Mouse (Mus musculus): Measurements from ENCODE around the gene Fli1. TPM values are rescaled to one million over a fixed set of nuclear protein-coding genes. Genes with fewer than 3 reads are reported as not detected.

Fli1 gene
- total and polyA plus RNA-seq, 3 experiments: 13.8 to 171 (median 24.3) TPM

- TF ChIP-seq USF2 (IDR thresholded peaks at IDR 0.05; ENCODE audit: borderline replicate concordance in 1 of 2, insufficient read depth in 1 of 2, low read depth in 1 of 2, low read length in 2 of 2) (peak in 1 of 2 experiments; percentile 56; a peak in 1 of 4 replicates), TCF12 (IDR thresholded peaks at IDR 0.05; ENCODE audit: low read depth, low read length) (no peak), EP300 (IDR thresholded peaks at IDR 0.05; ENCODE audit: low read depth in 1 of 2, low read length in 2 of 2) (no peak), ZKSCAN1 (IDR thresholded peaks at IDR 0.05; ENCODE audit: low read depth, low read length) (no peak), SIN3A (IDR thresholded peaks at IDR 0.05; ENCODE audit: low read length) (no peak), TAL1 (IDR thresholded peaks at IDR 0.05; ENCODE audit: low read length) (no peak), SMC3 (IDR thresholded peaks at IDR 0.05; ENCODE audit: low read depth, low read length) (no peak), E2F4 (IDR thresholded peaks at IDR 0.05; ENCODE audit: borderline replicate concordance, low read depth, low read length) (no peak), USF1 (IDR thresholded peaks at IDR 0.05; ENCODE audit: low read depth, low read length) (peak; percentile 76)
- Histone ChIP-seq H3K4me3 (ENCODE audit: control insufficient read depth in 1 of 2, insufficient read depth in 1 of 2, low read depth in 2 of 2, low read length in 2 of 2) (no peak overlapping the region), H3K36me3 (ENCODE audit: control insufficient read depth in 1 of 2, insufficient read depth in 2 of 2, low read length in 2 of 2) (peaks cover 5 to 19% of the 10 kb centered on the region in 2 experiments; a peak in 3 of 4 replicates), H3K27ac (ENCODE audit: control insufficient read depth, low read depth, low read length) (no peak overlapping the region), H3K27me3 (ENCODE audit: control insufficient read depth in 1 of 2, insufficient read depth in 2 of 2, low read length in 2 of 2) (no peaks in the 10 kb centered on the region), H3K9ac (ENCODE audit: control insufficient read depth, low read depth, low read length, poor library complexity, severe bottlenecking) (no peak overlapping the region), H3K79me2 (ENCODE audit: control insufficient read depth, insufficient read depth, low read length, poor library complexity) (peaks cover 55% of the 10 kb centered on the region), H3K9me3 (replicated peaks; ENCODE audit: insufficient read depth, low read length) (no peaks in the 10 kb centered on the region), H3K4me1 (ENCODE audit: control insufficient read depth in 1 of 2, insufficient read depth in 2 of 2, low read length in 2 of 2) (peaks cover 7 to 17% of the 10 kb centered on the region in 2 experiments; a peak in 3 of 4 replicates)
- DNase-seq (ENCODE audit: low read depth, low spot score): no peak
Observed at GRCm38 (mm10) chr9:32531588-32531987, 11.1 kb downstream of the Fli1 start.

DNA sequence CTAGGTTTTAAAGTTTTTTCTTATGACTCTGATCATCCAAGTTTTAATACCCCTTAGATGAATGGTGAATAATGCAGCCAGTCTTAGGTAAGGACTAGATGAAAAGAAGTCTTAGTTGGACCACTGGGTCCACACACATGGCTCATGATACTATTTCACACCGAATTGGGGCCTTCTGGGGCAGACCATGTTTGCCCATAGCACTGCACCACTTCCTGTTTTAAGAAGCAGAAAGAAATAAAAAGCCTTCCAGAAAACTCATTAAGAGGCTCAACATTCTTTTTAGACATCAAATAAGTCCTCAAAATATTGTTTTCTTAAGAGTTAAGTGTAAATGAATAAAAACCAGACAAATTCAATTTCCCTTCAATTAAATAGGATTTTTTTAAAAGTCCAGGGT, 11.7 kb downstream of the Fli1 start:
- no peak for DNase-seq (ENCODE audit: low read depth, low spot score)
- H3K9ac ChIP-seq (ENCODE audit: control insufficient read depth, low read depth, low read length, poor library complexity, severe bottlenecking): no peak overlapping the region
- H3K27me3 ChIP-seq (ENCODE audit: control insufficient read depth in 1 of 2, insufficient read depth in 2 of 2, low read length in 2 of 2): no peaks in the 10 kb centered on the region
- H3K79me2 ChIP-seq (ENCODE audit: control insufficient read depth, insufficient read depth, low read length, poor library complexity): peaks cover 55% of the 10 kb centered on the region
- TF ChIP-seq MAFK (IDR thresholded peaks at IDR 0.05; ENCODE audit: borderline replicate concordance, low read depth, low read length): no peak
- no peak for TF ChIP-seq CTCF (IDR thresholded peaks at IDR 0.05 in 2 of 3, conservative IDR thresholded peaks at IDR 0.05 in 1 of 3; ENCODE audit: control insufficient read depth in 1 of 3, insufficient read depth in 1 of 3, low read depth in 2 of 3, low read length in 3 of 3, poor library complexity in 1 of 3, severe bottlenecking in 1 of 3)
- no peak for TF ChIP-seq MYB (IDR thresholded peaks at IDR 0.05; ENCODE audit: low read depth, low read length)
- no peaks in the 10 kb centered on the region for H3K9me3 ChIP-seq (replicated peaks; ENCODE audit: insufficient read depth, low read length)
- H3K4me1 ChIP-seq (ENCODE audit: control insufficient read depth in 1 of 2, insufficient read depth in 2 of 2, low read length in 2 of 2): peaks cover 7 to 17% of the 10 kb centered on the region in 2 experiments; a peak in 3 of 4 replicates
- H3K4me3 ChIP-seq (ENCODE audit: control insufficient read depth in 1 of 2, insufficient read depth in 1 of 2, low read depth in 2 of 2, low read length in 2 of 2): no peak overlapping the region
- H3K36me3 ChIP-seq (ENCODE audit: control insufficient read depth in 1 of 2, insufficient read depth in 2 of 2, low read length in 2 of 2): peaks cover 3 to 19% of the 10 kb centered on the region in 2 experiments; a peak in 3 of 4 replicates
- H3K27ac ChIP-seq (ENCODE audit: control insufficient read depth, low read depth, low read length): no peak overlapping the region

DNA sequence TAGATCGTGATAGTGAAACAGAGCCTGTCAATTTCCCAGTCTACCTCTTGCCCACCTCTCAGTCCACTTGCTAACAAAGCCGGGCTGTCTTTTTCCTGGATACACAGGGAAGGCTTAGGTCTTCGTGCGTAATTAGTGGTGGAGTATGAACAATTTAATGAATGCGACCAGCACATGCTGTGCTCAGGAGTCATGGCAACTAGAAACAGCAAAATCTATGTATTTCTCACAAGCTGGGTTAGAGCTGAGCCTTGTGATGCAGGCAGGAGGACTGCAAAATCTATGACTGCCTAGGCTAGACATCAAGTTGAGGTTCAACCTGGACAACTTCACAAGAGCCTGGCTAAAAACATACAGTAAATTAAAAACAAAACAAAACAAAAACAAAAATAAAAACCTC, 12.5 kb downstream of the Fli1 start:
- Histone ChIP-seq H3K36me3 (ENCODE audit: control insufficient read depth in 1 of 2, insufficient read depth in 2 of 2, low read length in 2 of 2) (peaks cover 3 to 19% of the 10 kb centered on the region in 2 experiments; a peak in 3 of 4 replicates), H3K9ac (ENCODE audit: control insufficient read depth, low read depth, low read length, poor library complexity, severe bottlenecking) (no peak overlapping the region), H3K79me2 (ENCODE audit: control insufficient read depth, insufficient read depth, low read length, poor library complexity) (peaks cover 47% of the 10 kb centered on the region), H3K27me3 (ENCODE audit: control insufficient read depth in 1 of 2, insufficient read depth in 2 of 2, low read length in 2 of 2) (no peaks in the 10 kb centered on the region), H3K9me3 (replicated peaks; ENCODE audit: insufficient read depth, low read length) (no peaks in the 10 kb centered on the region), H3K4me3 (ENCODE audit: control insufficient read depth in 1 of 2, insufficient read depth in 1 of 2, low read depth in 2 of 2, low read length in 2 of 2) (no peak overlapping the region), H3K27ac (ENCODE audit: control insufficient read depth, low read depth, low read length) (no peak overlapping the region), H3K4me1 (ENCODE audit: control insufficient read depth in 1 of 2, insufficient read depth in 2 of 2, low read length in 2 of 2) (peaks cover 7 to 17% of the 10 kb centered on the region in 2 experiments; a peak in 3 of 4 replicates)
- TF ChIP-seq TBP (IDR thresholded peaks at IDR 0.05; ENCODE audit: low read depth, low read length) (no peak), CHD2 (IDR thresholded peaks at IDR 0.05; ENCODE audit: low read length) (no peak), NRF1 (IDR thresholded peaks at IDR 0.05; ENCODE audit: insufficient read depth, low read depth, low read length, poor library complexity, severe bottlenecking) (no peak), JUND (IDR thresholded peaks at IDR 0.05; ENCODE audit: low read depth, low read length) (no peak), TAL1 (IDR thresholded peaks at IDR 0.05; ENCODE audit: low read length) (no peak), NELFE (IDR thresholded peaks at IDR 0.05; ENCODE audit: low read depth, low read length) (no peak), HCFC1 (IDR thresholded peaks at IDR 0.05; ENCODE audit: low read depth, low read length) (no peak), SMC3 (IDR thresholded peaks at IDR 0.05; ENCODE audit: low read depth, low read length) (no peak), USF2 (IDR thresholded peaks at IDR 0.05; ENCODE audit: borderline replicate concordance in 1 of 2, insufficient read depth in 1 of 2, low read depth in 1 of 2, low read length in 2 of 2) (no peak), MAFK (IDR thresholded peaks at IDR 0.05; ENCODE audit: borderline replicate concordance, low read depth, low read length) (no peak), POLR2A (IDR thresholded peaks at IDR 0.05; ENCODE audit: control insufficient read depth in 1 of 2, insufficient read depth in 1 of 2, low read depth in 1 of 2, low read length in 2 of 2, poor library complexity in 1 of 2) (no peak), ELF1 (IDR thresholded peaks at IDR 0.05; ENCODE audit: low read depth, low read length) (no peak), RAD21 (IDR thresholded peaks at IDR 0.05; ENCODE audit: low read depth, low read length) (no peak), USF1 (IDR thresholded peaks at IDR 0.05; ENCODE audit: low read depth, low read length) (no peak)
- no peak for DNase-seq (ENCODE audit: low read depth, low spot score)
